Mouse (Mus musculus): Measurements from ENCODE around the gene Sox6.

Sox6 gene

DNA sequence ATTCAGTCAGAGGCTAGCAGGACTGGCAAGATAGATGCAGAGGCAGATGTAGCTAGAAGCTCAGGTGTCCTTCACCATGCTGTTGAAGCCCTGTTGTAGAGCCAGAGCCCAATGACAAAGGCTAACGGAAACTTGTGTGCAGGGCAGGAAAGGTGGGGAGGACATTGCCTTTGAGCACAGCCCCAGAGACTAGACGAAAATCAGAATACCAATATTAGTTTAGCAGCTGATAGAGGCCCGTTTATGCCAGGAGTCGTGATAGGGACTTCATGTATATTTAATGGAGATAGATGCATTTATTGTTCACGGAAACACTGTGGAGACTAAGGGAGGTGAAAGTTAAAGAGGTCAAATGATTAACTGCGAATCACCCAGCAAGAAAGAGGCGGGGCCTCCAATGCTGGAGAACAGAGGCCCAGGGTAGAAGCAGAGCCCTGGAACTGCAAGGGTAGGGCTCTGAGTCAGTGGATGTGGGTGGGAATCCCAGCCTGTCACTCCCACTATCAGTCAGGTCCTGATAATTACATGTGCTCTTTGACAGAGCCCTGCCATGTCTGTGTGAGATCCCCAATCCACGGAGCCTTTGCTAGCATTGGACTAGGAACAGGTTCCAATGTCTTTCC, 590.1 kb downstream of the Sox6 start:
- no peak for DNase-seq (ENCODE audit: low read depth in 1 of 2, low spot score in 2 of 2)

GRCm38 (mm10) chr7:115447091-115447490, 591.5 kb downstream of the Sox6 start:
- no peak for DNase-seq (ENCODE audit: low read depth in 1 of 2, low spot score in 2 of 2)

DNA sequence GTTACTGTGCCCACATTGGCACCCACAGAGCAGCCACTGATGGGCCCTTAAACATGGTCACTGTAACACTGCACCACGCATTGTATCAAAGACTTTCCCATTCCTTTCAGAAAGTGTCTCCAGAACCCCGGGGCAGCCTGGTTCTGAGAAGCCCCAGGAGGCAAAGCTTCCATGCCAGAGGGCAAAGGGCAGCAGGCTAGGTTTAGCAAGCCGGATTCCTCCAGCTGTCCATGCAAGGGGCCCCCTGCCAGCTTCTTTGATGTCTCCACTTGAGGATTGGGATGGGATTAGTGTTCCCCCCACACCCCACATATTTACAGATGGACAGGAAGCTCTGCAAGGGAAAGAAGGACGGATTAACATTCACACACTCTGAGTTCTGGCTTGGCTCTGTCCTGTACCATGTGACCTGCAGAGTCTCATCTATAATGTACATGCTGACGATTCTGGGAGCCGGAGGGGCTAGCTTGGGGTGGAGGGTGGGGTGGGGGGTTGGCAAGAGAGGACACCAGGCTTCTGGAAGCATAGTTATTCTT, 592.0 kb downstream of the Sox6 start:
- DNase-seq (ENCODE audit: low read depth in 1 of 2, low spot score in 2 of 2) = no peak

GRCm38 (mm10) chr7:115426161-115426982, 612.2 kb downstream of the Sox6 start:
- no peak for DNase-seq (ENCODE audit: low read depth in 1 of 2, low spot score in 2 of 2)

DNA sequence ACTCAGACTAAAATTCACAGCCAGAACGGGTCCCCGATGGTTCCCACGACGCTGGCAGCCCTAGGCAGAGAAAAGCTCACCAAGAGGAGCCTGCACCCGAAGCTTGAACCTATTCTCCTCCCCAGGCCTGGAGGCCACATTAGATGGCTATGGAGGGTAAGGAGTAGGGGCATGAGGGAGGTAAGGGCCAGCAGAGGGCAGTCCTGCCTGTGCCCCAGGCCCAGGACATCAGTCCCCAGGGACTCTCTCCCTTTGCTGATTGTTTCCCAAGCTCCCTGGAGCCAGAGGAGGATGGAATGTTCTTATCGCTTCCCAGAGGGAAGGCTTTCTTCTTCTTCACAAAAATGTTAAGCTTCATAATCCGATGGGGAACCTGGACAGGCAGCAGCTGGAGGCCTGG, 615.8 kb downstream of the Sox6 start:
- no peak for DNase-seq (ENCODE audit: low read depth in 1 of 2, low spot score in 2 of 2)

GRCm38 (mm10) chr7:115420960-115421359, 617.6 kb downstream of the Sox6 start:
- no peak for DNase-seq (ENCODE audit: low read depth in 1 of 2, low spot score in 2 of 2)
